Mouse (Mus musculus) midbrain, embryonic 10.5 days (tissue): Measurements from ENCODE around the gene Trim10. TPM values are rescaled to one million over a fixed set of nuclear protein-coding genes. Genes with fewer than 3 reads are reported as not detected.

Source experiments
- DNase-seq: peaks from one replicate; pipeline ENCODE4 v3.0.0-alpha.2; 2017; ENCODE audit warnings: low spot score
- H3K27ac ChIP-seq: fragments of 300-500 bp; sonication (generic); replicated peaks from 2 replicates; pipeline ENCODE4 v1.5.1; 2016; ENCODE audit warnings: mild to moderate bottlenecking
- H3K27me3 ChIP-seq: fragments of 300-500 bp; sonication (generic); 2 replicates; pipeline ENCODE4 v1.6.1; 2016; ENCODE audit warnings: low read depth, mild to moderate bottlenecking; ENCODE audit not compliant: poor library complexity, severe bottlenecking
- H3K36me3 ChIP-seq: fragments of 300-500 bp; sonication (generic); 2 replicates; pipeline ENCODE4 v1.6.1; 2016; ENCODE audit warnings: mild to moderate bottlenecking, moderate library complexity
- H3K4me1 ChIP-seq: fragments of 300-500 bp; sonication (generic); 2 replicates; pipeline ENCODE4 v1.6.1; 2016
- H3K4me3 ChIP-seq: fragments of 300-500 bp; sonication (generic); 2 replicates; pipeline ENCODE4 v1.5.1; 2016; ENCODE audit warnings: mild to moderate bottlenecking, moderate library complexity
- H3K9me3 ChIP-seq: fragments of 300-500 bp; sonication (generic); replicated peaks from 2 replicates; pipeline ENCODE4 v1.6.1; 2016; ENCODE audit warnings: mild to moderate bottlenecking
- WGBS: fragments of 180-500 bp; shearing (Covaris S2); methylation state at CpG from one replicate; pipeline ENCODE4 v1.1.7; 2016; 5-methylcytosine and 5-hydroxymethylcytosine counted together
- polyA plus RNA-seq: library from polyadenylated mRNA; unstranded; fragments of >200 nt; fragmentation: Nextera tagmentation; extraction: Ambion mirVana; gene quantifications from 2 replicates; pipeline ENCODE4 v1.2.1, GENCODE M21; 2016

The Trim10 gene
- polyA plus RNA-seq, 1 experiment from 2014 or later: 7.4 TPM

DNA sequence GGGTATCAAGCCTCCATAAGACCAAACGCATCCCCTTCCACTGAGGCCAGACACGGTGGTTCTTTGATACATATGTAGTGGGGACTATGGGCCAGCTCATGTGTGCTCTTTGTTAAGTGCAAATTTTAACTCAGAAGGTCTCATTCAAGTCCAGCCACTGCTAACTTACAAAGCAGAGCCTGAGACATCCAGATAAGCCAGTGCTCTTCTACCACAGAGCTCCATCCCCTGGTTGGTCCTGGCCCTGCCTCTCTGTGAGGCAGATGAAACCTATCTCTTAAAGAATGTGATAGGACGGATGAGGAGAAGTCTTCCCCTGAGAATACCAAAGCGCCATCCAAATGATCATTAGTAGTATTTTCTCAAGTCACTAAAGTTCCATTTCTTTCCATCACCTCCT lies 30.0 kb downstream of the Trim10 start:
- Histone ChIP-seq H3K36me3 (no peaks in the 10 kb centered on the region), H3K27me3 (no peaks in the 10 kb centered on the region), H3K4me1 (no peaks in the 10 kb centered on the region), H3K9me3 (no peaks in the 10 kb centered on the region), H3K27ac (no peak overlapping the region), H3K4me3 (no peak overlapping the region)
- WGBS: 76% methylated on average over 4 of the region's 4 CpGs
- DNase-seq: no peak

- Histone ChIP-seq H3K27me3 (no peaks in the 10 kb centered on the region), H3K36me3 (no peaks in the 10 kb centered on the region), H3K27ac (no peak overlapping the region), H3K4me1 (no peaks in the 10 kb centered on the region), H3K4me3 (no peak overlapping the region), H3K9me3 (no peaks in the 10 kb centered on the region)
- DNase-seq: no peak
- WGBS: 86% methylated on average over 5 of the region's 5 CpGs
Measured at GRCm38 (mm10) chr17:36900001-36900400, 30.6 kb downstream of the Trim10 start.

DNA sequence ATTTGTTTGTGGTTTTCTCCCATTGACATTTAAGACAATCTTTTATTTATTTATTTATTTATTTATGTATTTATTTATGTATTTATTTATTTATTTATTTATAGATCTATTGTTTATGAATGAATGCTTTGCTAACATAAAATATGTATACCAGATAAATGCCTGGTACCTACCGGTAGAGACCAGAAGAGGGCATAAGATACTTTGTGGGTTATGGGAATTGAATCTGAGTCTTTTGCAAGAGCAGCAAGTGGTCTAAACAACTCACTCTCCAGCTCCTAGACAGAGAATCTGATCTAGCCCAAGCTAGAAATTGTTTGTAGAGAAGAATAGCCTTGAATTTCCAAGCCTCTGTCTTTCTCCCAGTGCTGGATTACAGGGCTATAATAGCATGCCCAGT lies 31.3 kb downstream of the Trim10 start:
- Histone ChIP-seq H3K4me3 (no peak overlapping the region), H3K9me3 (no peaks in the 10 kb centered on the region), H3K27ac (no peak overlapping the region), H3K4me1 (no peaks in the 10 kb centered on the region), H3K27me3 (no peaks in the 10 kb centered on the region), H3K36me3 (no peaks in the 10 kb centered on the region)
- WGBS: 41% methylated on average over 1 of the region's 1 CpGs
- DNase-seq: no peak

- Histone ChIP-seq H3K36me3 (no peaks in the 10 kb centered on the region), H3K27me3 (no peaks in the 10 kb centered on the region), H3K9me3 (no peaks in the 10 kb centered on the region), H3K4me3 (no peak overlapping the region), H3K4me1 (no peaks in the 10 kb centered on the region), H3K27ac (no peak overlapping the region)
- DNase-seq: no peak
- WGBS: 88% methylated on average over 3 of the region's 3 CpGs
Measured at GRCm38 (mm10) chr17:36903651-36904050, 34.3 kb downstream of the Trim10 start.

GRCm38 (mm10) chr17:36908235-36908634 lies 38.9 kb downstream of the Trim10 start:
- no peak overlapping the region for H3K4me3 ChIP-seq
- WGBS: 44% methylated on average over 1 of the region's 1 CpGs
- no peaks in the 10 kb centered on the region for H3K36me3 ChIP-seq
- no peaks in the 10 kb centered on the region for H3K9me3 ChIP-seq
- no peak overlapping the region for H3K27ac ChIP-seq
- H3K4me1 ChIP-seq: no peaks in the 10 kb centered on the region
- no peak for DNase-seq
- H3K27me3 ChIP-seq: no peaks in the 10 kb centered on the region

GRCm38 (mm10) chr17:36909802-36910201 lies 40.4 kb downstream of the Trim10 start:
- no peak for DNase-seq
- H3K4me1 ChIP-seq: no peaks in the 10 kb centered on the region
- no peak overlapping the region for H3K4me3 ChIP-seq
- H3K27ac ChIP-seq: no peak overlapping the region
- H3K36me3 ChIP-seq: no peaks in the 10 kb centered on the region
- no peaks in the 10 kb centered on the region for H3K9me3 ChIP-seq
- no peaks in the 10 kb centered on the region for H3K27me3 ChIP-seq
- WGBS: 50% methylated on average over 4 of the region's 4 CpGs

DNA sequence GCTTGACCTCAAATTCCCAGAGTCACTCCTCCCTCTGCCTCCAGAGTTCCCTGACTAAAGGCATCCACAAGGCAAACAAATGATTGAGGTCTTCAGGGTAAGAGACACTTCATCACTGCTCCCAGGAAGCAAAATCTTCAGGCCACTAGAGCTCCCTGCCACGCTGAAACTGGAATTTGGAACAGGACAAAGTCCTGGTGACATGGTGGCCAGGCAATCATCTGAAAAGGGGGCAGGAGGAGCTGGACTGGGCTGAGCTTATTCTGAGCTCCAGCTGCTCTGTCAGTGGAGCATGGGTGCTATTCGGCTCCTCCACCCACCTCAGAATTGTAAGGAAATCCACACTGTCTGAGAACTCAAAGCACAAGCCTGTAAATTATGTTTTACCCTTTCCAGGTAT lies 42.7 kb downstream of the Trim10 start:
- DNase-seq: no peak
- H3K9me3 ChIP-seq: no peaks in the 10 kb centered on the region

DNA sequence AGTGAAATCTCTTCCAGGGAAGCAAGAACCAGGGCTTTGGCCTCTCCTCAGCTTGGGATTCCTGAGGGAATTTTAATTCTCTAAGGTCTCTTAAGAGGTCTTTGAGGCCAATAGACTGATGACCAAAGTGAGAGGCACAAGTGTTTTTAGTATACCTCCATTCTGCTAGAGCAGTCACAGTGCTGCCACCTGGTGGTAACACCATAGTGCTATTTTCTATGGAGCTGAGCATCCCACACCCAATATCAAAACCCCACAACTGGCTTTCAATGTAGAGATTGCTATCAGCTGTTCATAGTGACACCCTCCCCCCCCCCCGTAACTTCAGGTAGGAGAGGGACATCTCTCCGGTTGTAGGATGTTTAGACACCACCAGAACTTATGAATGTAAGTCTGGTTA lies 44.7 kb downstream of the Trim10 start:
- Histone ChIP-seq H3K27me3 (no peaks in the 10 kb centered on the region), H3K4me3 (no peak overlapping the region), H3K36me3 (no peaks in the 10 kb centered on the region), H3K9me3 (no peaks in the 10 kb centered on the region), H3K27ac (no peak overlapping the region), H3K4me1 (no peaks in the 10 kb centered on the region)
- DNase-seq: peak; percentile 59
- 6% methylated on average over 2 of the region's 2 CpGs for WGBS

More for the DNA sequence above, 42.7 kb downstream of the Trim10 start:
- H3K36me3 ChIP-seq: no peaks in the 10 kb centered on the region
- no peaks in the 10 kb centered on the region for H3K4me1 ChIP-seq
- 65% methylated on average over 2 of the region's 2 CpGs for WGBS
- no peak overlapping the region for H3K27ac ChIP-seq
- H3K27me3 ChIP-seq: no peaks in the 10 kb centered on the region
- H3K4me3 ChIP-seq: no peak overlapping the region

DNA sequence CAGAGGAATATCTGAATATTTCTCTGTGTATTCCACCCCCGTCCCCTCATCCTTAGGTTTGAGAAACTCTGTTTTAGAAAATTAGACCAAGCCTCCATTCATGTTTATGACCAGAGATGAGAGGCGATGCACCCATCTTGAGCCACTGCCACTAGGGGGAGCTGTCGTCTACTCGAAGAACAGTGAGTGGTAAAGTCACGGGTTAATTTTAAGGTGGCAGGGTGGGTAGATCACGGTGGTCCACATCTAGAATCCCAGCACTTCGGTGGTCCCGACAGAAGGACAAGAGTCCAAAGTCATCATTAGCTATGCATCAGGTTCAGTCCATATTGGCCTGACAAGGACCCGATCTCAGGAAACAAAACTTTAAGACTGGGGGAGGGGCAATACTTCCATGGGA lies 45.7 kb downstream of the Trim10 start:
- 19% methylated on average over 9 of the region's 9 CpGs for WGBS
- Histone ChIP-seq H3K4me1 (no peaks in the 10 kb centered on the region), H3K27me3 (no peaks in the 10 kb centered on the region), H3K27ac (no peak overlapping the region), H3K36me3 (no peaks in the 10 kb centered on the region), H3K9me3 (no peaks in the 10 kb centered on the region), H3K4me3 (no peak overlapping the region)
- peak; percentile 59 for DNase-seq

- H3K4me3 ChIP-seq: no peak overlapping the region
- no peaks in the 10 kb centered on the region for H3K27me3 ChIP-seq
- H3K4me1 ChIP-seq: no peaks in the 10 kb centered on the region
- no peak overlapping the region for H3K27ac ChIP-seq
- no peaks in the 10 kb centered on the region for H3K9me3 ChIP-seq
- WGBS: 53% methylated on average over 15 of the region's 15 CpGs
- DNase-seq: no peak
- no peaks in the 10 kb centered on the region for H3K36me3 ChIP-seq
Measured at GRCm38 (mm10) chr17:36920239-36920638, 50.9 kb downstream of the Trim10 start.

DNA sequence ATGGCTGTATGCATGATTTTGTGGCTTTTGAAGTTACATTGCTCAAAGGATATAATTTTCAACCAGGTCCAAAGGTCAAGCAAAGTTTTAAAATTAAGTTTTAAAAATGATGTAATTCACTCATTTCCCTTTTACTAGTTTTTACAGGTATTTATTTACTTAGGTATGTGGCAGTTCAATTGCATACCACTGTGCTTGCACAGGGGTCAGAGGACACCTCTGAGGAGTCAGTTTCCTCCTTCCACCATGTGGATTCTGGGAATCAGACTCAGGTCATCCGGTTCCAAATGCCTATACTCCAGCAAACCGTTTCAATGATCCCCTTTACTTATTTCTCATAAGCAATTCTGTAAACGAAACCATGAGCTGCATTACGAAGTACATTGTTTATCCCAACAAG lies 53.3 kb downstream of the Trim10 start:
- H3K27ac ChIP-seq: no peak overlapping the region
- WGBS: 86% methylated on average over 4 of the region's 4 CpGs
- H3K9me3 ChIP-seq: no peaks in the 10 kb centered on the region
- no peaks in the 10 kb centered on the region for H3K27me3 ChIP-seq
- no peaks in the 10 kb centered on the region for H3K36me3 ChIP-seq
- H3K4me3 ChIP-seq: no peak overlapping the region
- DNase-seq: no peak
- H3K4me1 ChIP-seq: no peaks in the 10 kb centered on the region

DNA sequence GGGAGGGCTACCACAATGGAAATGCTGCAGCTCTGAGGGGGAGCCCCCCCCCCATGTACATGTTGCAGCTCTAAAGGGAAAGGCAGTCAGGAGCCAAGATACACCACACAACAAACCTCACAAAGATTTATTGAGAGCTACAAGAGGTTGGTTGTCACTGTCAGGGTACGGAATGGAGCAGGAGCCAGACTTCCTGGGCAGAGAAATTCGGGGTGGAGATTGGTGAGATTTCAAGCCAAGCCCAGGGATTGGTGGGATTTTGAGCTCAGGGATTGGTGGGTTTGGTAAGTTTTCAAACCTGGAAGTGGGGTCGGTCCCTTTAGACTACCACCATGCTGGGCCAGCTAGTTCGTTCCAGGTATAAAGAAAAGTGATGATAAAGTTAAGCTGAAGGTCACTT lies 54.1 kb downstream of the Trim10 start:
- Histone ChIP-seq H3K27ac (no peak overlapping the region), H3K4me1 (no peaks in the 10 kb centered on the region), H3K4me3 (no peak overlapping the region), H3K27me3 (no peaks in the 10 kb centered on the region), H3K9me3 (no peaks in the 10 kb centered on the region), H3K36me3 (no peaks in the 10 kb centered on the region)
- 67% methylated on average over 4 of the region's 4 CpGs for WGBS
- DNase-seq: no peak
